4 mouse cellular contexts compared by ENCODE assay signal in genomic region chr11:87463792-87464430, GRCm38 (mm10). TPM values are rescaled to one million over a fixed set of nuclear protein-coding genes. Genes with fewer than 3 reads are reported as not detected.
"Had no signal": no experiment of that assay in that cellular context is flagged by ENCODE, and none has a peak within 500 bp of the region (broad histone marks: within the 10 kb centered on the region; RNA-seq: fewer than 3 reads in every experiment).

No protein-coding gene starts in this region.

RNA-seq across cellular contexts. Expression of gene Tex14, which starts 59.0 kb away (rescaled TPM):
- total RNA-seq: gastrocnemius, adult 8-10 months; gastrocnemius, postnatal 36 days had no signal
- polyA plus RNA-seq: hindbrain, embryonic 11.5 days; liver, embryonic 12.5 days had no signal
